Mouse (Mus musculus) adipocyte (in vitro differentiated cells): ENCODE data around the gene Noc3l.

Experiments
- DNase-seq: peaks from one replicate; pipeline ENCODE4 v3.0.0-alpha.2; 2016; ENCODE audit warnings: low spot score

Gene Noc3l

DNA sequence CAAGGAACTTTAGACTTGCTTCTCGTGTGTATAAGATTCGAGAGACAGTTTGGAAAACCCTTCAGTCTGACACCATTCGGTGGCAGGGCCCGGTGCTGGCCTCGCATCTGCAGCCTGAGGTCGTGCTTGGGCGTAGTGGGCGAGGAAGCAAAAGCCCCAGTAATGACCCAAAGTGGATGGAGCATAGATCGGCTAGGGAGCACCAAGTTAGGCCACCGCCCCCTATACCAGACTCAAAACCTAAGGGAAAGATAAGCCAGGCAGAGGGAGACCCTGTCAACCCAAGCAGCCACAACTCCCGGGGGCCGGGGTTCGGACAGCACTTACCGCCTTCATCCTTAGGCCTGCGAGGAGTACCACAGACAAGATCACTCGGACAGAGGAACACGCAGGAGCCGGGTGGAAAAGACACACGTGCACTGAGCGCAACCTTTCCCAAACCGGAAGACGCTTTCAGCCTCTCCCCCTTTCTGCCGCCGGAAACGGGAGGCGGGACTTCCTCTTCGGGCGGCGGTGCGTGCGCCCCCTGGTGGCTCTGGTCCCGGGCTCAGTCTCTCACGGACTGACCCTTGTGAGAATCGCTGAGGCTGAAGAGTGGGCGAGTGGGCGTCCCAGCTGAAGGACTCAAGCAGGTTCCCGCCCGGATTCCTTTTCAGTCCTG lies at the start of gene Noc3l:
TSS of gene Noc3l (minus strand) at position 472 of the 661 bp plus-strand sequence.
- peak; percentile 93 for DNase-seq

DNA sequence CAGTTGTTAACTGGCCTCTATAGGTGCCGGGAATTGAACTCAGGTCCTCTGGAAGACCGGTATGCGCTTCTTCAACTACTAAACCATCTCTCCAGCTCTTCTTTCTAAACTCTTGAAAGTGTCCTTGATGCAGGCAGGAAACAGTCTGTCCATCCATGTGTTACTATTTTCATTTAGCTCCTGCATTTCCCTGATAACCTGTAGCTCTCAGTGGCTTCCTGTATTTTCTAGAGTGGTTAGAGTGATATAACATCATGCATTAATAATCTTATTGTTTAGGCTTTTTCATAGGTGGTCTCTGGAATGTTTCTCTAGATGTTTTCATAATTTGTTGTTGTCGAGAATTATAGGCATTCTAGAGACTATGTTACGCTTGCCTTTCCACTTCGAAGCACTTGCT lies 43.5 kb upstream of the Noc3l start:
- no peak for DNase-seq

DNA sequence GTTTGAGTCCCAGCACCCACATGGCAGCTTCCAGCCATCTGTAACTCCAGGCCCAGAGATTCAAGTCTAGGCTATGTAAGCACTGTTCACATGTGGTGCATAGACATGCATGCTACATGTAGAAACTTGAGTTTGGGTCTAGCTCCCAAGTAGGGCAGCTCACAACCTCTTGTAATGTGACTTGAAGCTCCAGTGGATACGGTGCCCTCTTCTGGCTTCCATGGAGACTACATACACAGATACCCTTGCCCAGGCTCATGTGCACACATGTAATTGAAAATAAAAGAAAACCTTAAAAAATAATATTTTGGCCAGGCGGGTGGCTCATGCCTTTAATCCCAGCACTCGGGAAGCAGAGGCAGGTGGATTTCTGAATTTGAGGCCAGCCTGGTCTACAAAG lies 39.2 kb upstream of the Noc3l start:
- no peak for DNase-seq

DNA sequence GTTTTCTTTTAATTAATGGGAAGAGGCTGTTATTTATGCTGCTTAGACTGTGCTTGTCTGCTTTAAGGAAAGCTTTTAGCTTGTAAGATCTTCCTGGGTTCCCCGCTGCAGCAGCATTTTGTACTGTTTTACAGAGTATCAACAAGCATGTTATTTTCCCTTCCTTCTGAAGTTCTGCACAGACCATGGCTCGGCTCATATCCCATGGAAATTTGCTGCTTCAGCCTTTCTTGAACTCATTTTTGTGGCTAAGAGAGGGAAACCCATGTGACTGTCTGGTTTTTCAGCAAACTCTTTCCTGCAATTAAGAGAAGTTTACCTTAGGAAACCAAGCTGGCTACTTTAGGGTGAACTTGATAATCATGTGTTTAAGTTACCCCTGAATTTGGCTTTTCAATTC lies 27.3 kb upstream of the Noc3l start:
- DNase-seq = no peak

DNA sequence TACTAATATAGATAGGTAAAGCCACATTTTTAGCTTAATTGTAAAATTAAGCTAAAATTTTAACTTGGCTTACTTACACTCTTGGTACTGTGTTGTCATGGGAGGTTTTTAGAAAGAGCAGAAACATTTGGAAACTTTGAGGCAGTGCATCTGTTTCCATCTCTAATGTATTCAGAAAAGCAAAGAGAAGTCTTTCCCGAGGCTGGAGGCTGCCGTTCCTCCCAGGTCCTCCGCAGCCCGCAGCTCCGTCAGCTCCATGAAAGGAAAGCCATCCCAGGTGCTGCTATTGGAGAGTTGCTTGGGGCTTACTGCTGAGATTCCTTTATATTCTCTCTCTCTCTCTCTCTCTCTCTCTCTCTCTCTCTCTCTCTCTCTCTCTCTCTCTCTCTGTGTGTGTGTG lies 25.8 kb upstream of the Noc3l start:
- DNase-seq = no peak

DNA sequence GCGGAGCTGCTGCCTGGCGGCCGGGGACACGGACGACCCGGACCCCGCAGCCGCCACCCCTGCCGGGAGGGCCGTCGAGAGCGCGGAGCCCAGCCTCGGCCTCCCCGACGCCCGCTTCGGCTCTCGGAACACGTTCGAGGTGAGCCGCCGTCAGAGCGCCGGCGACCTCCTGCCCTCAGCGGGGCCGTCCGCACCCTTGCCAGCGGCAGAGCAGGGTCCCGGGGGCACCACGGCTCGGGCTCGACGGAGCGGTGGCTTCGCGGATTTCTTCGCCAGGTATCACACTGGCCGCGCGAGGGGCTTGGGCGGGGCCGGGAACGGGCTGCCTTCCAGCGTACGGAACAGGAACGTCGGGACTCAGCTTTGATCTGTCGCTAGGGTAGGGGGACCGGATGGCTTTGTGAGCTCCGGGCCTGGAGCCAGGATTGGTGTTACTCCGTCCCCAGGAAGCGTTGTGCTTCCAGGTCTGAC lies 18.2 kb upstream of the Noc3l start:
- DNase-seq = peak; percentile 43

DNA sequence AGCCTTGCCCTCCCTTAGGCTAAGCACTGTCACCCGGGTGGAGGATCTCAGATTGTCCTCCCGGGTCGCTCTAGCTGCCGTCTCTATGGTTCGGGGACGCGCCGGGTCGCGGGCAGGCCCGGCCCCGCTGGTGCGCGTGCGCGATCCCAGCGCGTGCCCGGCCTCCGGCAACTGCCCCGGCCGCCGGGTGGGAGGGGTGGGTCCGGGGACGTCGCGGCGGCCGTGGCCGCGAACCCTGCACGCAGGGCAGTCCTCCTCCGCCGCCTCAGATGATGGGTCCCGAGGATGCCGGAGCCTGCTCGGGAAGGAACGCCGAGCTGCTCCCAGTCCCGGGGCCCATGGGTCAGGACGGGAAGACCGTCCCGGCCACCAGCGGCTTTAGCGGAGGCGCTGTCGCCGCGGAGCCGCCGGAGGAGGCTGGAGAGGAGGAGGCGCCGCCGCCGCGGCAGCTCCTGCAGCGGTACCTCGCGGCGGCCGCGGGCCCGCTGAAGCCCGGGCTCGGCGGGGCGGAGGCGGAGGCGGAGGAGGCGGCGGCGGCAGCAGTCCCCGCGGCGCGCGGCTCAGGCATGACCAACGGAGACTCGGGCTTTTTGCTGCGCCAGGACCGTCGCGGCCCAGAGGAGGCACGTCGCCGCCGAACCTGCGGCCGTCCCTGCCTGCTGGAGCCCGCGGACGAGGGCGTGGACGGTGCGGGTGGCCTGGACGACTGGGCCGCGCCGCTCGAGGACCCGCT lies 17.6 kb upstream of the Noc3l start, which contains the start of gene Tbc1d12:
TSS of gene Tbc1d12 (plus strand) at position 142 of the 733 bp plus-strand sequence.
- peak; percentile 92 for DNase-seq

DNA sequence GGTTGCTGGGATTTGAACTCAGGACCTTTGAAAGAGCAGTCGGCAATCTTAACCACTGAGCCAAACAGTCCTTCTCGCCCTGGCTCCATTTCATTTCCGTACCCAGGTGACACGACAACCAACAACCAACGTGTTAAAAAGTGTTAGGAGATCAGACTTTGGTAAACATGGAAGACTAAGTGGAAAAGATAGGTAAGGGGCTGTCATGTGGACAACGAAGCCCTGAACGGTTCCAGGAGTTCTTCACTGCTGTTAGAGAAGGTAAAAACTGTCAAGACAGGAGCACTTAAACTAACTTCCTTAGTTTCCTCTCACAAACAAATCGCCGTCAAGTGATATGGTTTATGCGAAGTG lies 17.0 kb upstream of the Noc3l start:
- no peak for DNase-seq

DNA sequence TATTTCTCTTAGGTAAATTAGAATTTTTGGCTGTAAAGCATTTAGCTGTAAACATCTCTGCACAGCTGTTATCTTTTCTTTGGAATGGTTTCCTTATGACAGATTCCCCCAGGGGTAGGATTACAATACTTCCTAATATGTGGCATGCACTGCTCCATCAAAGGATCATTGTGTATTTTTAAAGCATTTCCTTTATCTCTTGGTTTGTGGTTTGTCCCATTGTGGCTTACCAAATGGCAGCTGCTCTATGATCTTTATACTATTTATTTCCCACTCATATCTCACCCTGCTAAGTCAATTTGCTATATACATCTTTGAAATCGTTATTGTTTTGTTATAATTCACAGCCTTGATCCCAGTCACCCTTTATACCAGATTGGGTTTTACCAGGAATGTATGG lies 14.2 kb upstream of the Noc3l start:
- DNase-seq = no peak

DNA sequence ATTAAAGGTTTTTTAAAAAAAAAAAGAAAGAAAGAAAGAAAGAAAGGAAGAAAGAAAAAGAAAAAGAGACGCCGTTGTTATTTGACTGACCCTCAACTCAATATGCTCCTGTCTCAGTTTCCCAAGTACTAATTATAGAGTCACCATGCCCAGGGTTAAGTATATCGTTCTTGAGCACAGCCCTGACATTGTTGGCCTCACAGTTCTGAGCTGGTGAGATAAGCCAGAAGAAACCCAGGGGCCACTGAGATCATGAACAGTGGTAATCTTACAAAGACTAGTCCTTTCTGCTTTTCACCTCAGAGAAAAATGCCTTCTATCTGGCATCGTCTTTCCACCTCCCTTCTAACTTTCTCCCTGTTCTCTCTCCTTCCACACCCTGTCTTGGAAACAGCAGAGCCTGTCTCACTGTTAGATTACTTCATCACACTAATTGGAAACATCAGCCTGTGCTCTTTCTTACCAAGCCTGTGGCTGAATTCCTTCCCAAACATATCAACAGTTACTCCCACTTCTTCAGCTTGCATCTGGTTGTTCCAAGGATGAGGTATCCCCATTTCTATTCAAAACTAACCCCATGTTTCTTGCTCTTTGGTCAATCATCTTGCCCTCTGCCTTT lies 1.3 kb upstream of the Noc3l start:
- DNase-seq = peak; percentile 31

DNA sequence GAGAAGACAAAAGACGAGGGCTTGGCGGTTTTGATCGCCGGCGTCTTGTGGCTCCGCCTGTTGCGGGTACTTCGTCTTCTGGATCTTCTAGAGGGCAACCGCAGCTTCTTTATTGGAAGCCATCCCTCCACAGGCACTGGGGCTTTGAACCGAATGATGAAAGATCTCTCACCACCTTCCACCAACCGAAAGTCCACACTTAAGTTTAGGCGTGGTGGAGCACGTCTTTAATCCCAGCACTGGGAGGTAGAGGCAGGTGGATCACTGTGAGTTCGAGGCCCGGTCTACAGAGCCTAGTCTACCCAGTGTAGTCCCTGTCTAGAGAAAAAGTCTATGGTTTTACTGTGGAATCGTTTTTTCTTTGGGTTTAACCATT lies 378 bp upstream of the Noc3l start:
- no peak for DNase-seq

DNA sequence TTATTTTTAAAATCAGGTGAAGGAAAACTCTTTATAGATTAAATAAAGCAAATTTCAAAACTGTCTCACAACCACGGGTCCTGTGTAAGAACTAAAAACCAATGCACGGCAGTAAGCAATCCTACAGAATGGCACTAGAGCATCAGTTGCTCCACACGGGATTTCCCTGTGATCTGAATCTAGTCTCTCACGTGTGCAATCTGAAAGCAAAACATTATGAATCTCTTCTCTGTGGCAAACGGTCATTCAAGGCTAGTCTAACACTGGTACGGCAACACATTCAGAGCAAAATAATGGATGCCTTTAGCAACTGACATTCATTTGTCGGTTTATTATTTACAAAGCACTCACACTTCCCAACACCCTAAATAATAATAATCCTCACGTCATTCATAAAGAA lies 846 bp downstream of the Noc3l start:
- DNase-seq = peak; percentile 34

DNA sequence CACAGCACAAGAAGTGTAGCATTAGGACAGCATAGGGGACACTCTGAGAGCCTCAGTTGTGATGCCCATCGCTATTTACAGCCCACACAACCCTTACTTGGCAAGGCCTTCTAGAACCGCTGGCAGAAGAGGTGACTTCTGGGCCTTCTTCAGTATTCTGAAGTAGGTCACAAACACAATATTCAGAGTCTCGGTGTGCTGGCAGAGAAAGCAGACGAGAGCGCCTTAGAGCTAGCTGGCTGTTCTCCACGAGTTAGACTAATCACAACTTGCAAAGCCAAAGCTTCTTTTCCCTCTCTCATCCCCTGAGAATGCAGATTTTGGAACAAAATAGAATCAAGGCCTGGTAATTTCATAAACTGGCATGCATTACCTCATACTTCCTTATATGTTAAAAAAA lies 20.2 kb downstream of the Noc3l start:
- peak; percentile 91 for DNase-seq

DNA sequence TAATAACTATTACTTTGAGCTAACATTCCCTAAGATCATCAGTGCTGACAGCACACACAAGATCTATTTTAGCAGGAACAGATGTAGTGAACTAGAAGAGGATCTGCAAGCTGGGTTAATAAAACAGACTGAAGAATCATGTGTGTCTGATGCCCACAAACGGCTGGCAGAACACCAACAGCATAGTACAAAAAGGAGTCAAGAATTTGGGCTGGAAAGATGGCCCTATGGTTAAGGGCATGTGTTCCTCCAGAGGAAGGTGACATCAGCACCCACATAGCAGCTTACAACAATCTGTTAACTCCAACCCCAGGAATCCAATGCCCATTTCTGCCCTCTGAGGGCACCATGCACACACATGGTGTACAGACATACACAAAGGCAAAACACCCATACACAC lies 20.7 kb downstream of the Noc3l start:
- DNase-seq = no peak

DNA sequence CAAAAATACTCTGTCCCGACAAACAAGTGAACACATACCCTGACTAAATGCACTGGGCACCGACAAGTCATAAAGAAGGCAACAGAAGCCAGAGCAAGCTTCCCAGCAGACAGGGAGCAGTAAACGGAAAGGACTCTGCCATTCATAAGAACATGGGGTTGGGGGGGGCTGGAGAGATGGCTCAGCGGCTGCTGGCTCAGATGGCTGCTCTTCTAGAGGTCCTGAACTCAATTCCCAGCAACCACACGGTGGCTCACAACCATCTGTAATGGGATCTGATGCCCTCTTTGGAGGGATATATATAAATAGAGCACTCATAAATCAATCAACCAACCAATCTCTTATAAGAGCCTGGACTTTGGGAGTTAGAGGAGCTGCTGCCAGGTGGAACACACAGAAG lies 22.5 kb downstream of the Noc3l start:
- DNase-seq = peak; percentile 26

DNA sequence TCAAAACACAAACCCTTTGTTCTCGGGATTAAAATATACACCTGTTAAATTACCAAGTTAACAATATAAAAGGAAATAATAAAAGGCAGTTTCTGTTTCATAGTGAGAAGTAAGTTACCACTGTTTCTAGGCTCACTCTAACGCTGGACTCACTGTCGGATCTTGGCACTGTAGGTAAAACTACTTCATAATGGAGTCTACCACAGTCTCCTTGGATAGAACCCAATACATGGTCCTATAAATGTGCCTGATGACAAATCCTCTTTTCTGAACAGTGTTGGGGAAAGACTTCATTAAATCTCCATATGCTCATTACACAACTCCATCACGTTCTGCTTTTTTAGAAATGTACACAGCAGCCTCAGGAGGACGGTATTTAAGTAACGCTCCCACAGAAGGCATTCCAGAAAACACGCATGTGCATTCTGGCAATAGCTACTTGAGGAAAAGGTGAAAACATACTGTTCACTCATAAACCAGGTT lies 25.4 kb downstream of the Noc3l start:
- no peak for DNase-seq

DNA sequence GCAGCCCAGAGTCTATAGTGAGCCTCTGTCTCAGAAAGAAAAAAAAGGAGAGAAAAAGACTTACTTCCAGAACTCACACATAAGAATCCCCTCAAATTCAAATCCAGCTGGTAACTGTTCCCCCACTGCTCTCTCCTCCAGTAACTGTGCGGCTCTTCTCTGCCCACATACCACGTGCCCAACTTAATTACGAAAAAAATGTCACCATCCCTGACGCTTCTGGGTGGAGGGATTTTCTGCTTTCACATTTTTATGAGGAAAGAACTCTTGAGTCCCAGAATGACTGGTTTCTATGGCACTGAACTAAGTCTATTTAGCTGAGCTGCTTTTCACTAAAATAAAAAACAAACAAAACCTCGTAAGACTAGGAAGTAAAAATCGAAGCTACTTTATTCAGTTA lies 31.3 kb downstream of the Noc3l start:
- peak; percentile 74 for DNase-seq

DNA sequence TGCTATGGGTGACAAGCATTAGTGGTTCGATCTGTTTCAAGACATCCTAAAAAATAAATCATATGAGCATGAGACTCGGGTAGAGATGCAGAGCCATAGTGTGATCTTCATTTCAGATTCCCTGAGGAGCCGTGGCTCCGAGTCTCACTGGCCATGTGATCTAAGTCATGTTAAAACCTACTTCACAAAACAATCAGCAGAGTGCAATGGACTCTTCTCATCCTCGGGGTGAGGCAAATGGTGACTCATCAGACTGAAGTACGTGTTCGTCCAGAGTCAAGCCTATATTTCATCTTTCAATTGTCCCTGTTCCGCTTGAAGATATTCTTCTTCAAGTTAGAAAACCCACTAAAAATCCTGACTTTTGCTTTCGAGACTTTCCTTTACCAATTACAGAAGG lies 35.5 kb downstream of the Noc3l start:
- DNase-seq = no peak

DNA sequence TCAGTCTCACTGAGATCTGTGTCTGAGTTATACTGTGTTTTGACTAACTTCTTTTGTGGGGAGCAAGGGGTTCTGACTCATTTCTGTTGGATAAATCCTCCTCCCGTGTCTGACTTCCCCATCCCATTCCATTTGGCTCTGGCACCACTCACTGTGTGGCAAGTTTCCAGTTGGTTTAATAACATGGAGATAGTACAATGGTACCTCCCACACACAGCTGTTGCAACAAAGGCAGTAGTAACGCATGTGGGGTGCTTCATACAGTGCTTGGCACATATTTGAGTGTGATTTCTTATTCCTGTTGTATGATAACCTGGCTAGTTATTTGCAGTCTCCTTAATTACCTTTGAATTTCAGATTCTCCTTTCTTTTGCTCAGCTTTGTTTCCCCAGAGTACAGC lies 40.2 kb downstream of the Noc3l start:
- DNase-seq = peak; percentile 77

DNA sequence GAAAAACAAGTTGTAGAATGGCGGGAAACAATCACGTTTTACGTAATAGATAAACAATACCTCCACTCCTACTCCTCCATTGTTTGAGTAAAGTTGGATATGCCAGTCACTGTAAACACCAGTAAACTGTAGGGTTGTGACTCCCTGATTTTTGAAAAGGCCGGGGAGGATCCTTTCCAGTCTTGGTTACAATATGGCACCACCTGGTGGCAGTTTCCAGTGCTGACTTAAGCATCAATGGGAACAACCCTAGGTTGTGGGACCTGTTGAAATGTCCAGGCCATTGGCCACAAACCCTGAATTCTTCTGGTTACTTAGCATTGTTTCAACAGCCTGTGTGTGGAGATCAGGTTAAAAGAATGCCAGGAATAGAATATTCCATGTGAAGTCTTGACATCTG lies 43.5 kb downstream of the Noc3l start:
- DNase-seq = peak; percentile 88

DNA sequence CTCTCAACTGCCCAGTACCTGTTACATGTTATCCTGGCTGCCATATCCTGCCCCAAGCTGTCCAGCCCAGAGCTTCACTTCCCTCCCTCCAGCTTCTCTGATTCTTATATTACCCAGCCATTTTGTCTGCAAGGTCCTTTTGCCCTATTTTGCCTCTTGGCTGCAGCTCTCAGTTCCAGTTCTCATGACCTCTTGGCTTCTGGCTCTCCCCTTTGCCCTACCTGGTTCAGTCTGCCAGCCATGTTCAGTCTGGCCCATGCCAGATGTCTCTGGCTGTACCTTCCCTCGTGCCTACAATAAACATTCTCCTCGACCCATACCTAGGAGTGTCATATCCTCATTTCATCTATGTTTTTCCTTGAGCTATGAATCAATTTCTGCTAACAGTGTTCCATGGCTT lies 52.7 kb downstream of the Noc3l start:
- DNase-seq = peak; percentile 96

DNA sequence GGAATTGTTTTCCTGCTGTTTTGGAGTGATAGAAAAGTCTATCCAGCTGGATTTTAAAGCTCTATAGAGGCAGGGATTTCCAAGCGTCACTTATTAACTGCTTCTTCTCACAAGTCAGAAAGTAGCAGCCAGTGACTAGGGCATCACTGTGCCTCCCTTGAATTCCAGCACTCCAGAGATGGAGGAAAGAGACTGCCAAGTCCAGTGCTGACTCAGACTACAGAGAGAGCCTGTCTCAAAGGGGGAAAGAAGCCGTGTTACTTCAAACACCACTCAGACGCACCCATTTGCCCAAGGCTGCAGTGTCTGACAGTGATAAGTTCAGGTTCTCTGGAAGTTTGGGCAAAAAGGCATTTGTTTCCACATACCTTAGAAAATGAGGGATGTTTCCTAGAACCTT lies 58.6 kb downstream of the Noc3l start:
- no peak for DNase-seq
